Mouse (Mus musculus) embryo, embryonic 10.5 days (tissue): ENCODE results near the gene Lag3.

ENCODE experiments used
- DNase-seq: peaks from one replicate; pipeline ENCODE4 v3.0.0-alpha.2; 2015; ENCODE audit warnings: low spot score

Gene Lag3

GRCm38 (mm10) chr6:124919695-124920317, 8.3 kb upstream of the Lag3 start, which contains the start of gene Ptms:
Gene Ptms, minus strand, starts transcription at chr6:124920103.
- DNase-seq = peak; percentile 99

- DNase-seq = no peak
Observed at GRCm38 (mm10) chr6:124918890-124919627, 7.6 kb upstream of the Lag3 start.

GRCm38 (mm10) chr6:124918331-124918690, 6.8 kb upstream of the Lag3 start:
- DNase-seq = no peak

- peak; percentile 96 for DNase-seq
Observed at GRCm38 (mm10) chr6:124917518-124918330, 6.2 kb upstream of the Lag3 start.

- DNase-seq = peak; percentile 88
Observed at GRCm38 (mm10) chr6:124916695-124917517, 5.4 kb upstream of the Lag3 start.

GRCm38 (mm10) chr6:124915942-124916694, 4.6 kb upstream of the Lag3 start:
- peak; percentile 50 for DNase-seq

- no peak for DNase-seq
Observed at GRCm38 (mm10) chr6:124915160-124915941, 3.8 kb upstream of the Lag3 start.

GRCm38 (mm10) chr6:124914511-124914910, 3.0 kb upstream of the Lag3 start:
- no peak for DNase-seq

GRCm38 (mm10) chr6:124913721-124914285, 2.3 kb upstream of the Lag3 start:
- DNase-seq = no peak

- DNase-seq = no peak
Observed at GRCm38 (mm10) chr6:124913214-124913613, 1.7 kb upstream of the Lag3 start.

- no peak for DNase-seq
Observed at GRCm38 (mm10) chr6:124910032-124910431, 1.5 kb downstream of the Lag3 start.

- no peak for DNase-seq
Observed at GRCm38 (mm10) chr6:124907767-124908166, 3.7 kb downstream of the Lag3 start.

- peak; percentile 32 for DNase-seq
Observed at GRCm38 (mm10) chr6:124904991-124905860, 6.3 kb downstream of the Lag3 start.

GRCm38 (mm10) chr6:124904161-124904981, 7.1 kb downstream of the Lag3 start:
- DNase-seq = peak; percentile 90

GRCm38 (mm10) chr6:124903580-124904151, 7.8 kb downstream of the Lag3 start:
- peak; percentile 97 for DNase-seq

GRCm38 (mm10) chr6:124901851-124902250, 9.7 kb downstream of the Lag3 start:
- DNase-seq = no peak

- DNase-seq = no peak
Observed at GRCm38 (mm10) chr6:124900801-124901480, 10.6 kb downstream of the Lag3 start.
